Mouse (Mus musculus): ENCODE measurements around the gene Actrt3. TPM values are rescaled to one million over a fixed set of nuclear protein-coding genes. Genes with fewer than 3 reads are reported as not detected.

The Actrt3 gene
- polyA plus RNA-seq, 1 experiment, result not detected

DNA sequence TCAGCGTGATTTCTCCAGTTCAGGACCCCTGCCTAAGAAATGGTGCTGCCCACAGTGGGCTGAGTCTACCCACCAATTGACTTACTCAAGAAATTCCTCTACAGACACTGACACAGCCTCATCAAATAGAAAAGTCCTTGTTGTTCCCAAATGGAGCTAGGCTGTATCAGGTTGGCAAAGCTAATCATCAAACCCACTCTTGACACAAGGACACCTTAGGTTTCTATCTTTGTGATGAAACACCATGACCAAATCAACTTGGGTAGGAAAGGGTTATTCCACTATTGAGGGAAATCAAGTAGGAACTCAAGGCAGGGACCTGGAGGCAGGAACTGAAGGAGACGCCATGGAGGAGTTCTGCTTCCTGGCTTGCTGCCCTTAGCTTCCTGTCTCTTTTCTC is 44.5 kb upstream of the Actrt3 start, which contains the start of gene Lrriq4:
Gene Lrriq4, plus strand, starts transcription at position 301 of the 400 bp plus-strand sequence.
- no peak within 1 kb of the TSS for H3K4me3 ChIP-seq
- peaks cover 10% of the 10 kb centered on the region for H3K27me3 ChIP-seq (ENCODE audit: control insufficient read depth, insufficient read depth, insufficient read length)
- H3K79me2 ChIP-seq (ENCODE audit: control insufficient read depth, insufficient read depth), result no peaks in the 10 kb centered on the region
- no peak within 1 kb of the TSS for H3K4me2 ChIP-seq (ENCODE audit: low read depth)
- H3ac ChIP-seq (ENCODE audit: control insufficient read depth, insufficient read length), result no peak within 1 kb of the TSS
- no peak for TF ChIP-seq MYOG (IDR thresholded peaks at IDR 0.05; ENCODE audit: control insufficient read depth in 1 of 3, insufficient read depth in 1 of 3, insufficient read length in 2 of 3, low read depth in 2 of 3)
- no peak for TF ChIP-seq TCF3 (IDR thresholded peaks at IDR 0.05; ENCODE audit: insufficient read length, low read depth)
- no peak for TF ChIP-seq MYOD1 (IDR thresholded peaks at IDR 0.05; ENCODE audit: control insufficient read depth in 1 of 3, insufficient read length in 2 of 3, low read depth in 2 of 3)
- no peak for TF ChIP-seq REST (IDR thresholded peaks at IDR 0.05; ENCODE audit: insufficient read depth, insufficient read length)
- TF ChIP-seq E2F4 (IDR thresholded peaks at IDR 0.05; ENCODE audit: insufficient read depth), result no peak
- TF ChIP-seq TCF12 (IDR thresholded peaks at IDR 0.05; ENCODE audit: insufficient read depth, poor library complexity, severe bottlenecking), result no peak
- TF ChIP-seq POLR2AphosphoS2 (IDR thresholded peaks at IDR 0.05; ENCODE audit: insufficient read length, low read depth), result no peak
- H3K36me3 ChIP-seq (ENCODE audit: control insufficient read depth, insufficient read depth), result no peaks in the 10 kb centered on the region

DNA sequence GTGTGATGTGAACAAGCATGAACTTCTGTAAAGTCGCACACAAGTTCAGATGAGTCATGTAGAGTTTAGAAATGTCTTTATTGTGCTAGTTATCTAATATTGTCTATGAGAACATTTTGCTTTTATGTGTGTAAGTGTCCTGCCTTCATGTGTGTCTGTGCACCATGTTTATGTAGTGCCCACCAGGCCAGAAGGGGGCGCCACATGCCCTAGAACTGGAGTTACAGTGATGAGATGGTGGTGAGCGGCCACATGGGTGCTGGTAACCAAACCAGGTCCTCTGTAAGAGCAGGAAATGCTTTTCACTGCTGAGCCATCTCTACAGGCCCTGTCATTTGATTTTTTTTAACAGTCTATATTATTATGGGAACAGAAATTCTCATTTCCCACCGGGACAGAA is 35.9 kb upstream of the Actrt3 start:
- Histone ChIP-seq H3K4me3 (no peak overlapping the region), H3ac (ENCODE audit: control insufficient read depth, insufficient read length) (no peak overlapping the region), H3K36me3 (ENCODE audit: control insufficient read depth, insufficient read depth) (no peaks in the 10 kb centered on the region), H3K27me3 (ENCODE audit: control insufficient read depth, insufficient read depth, insufficient read length) (no peaks in the 10 kb centered on the region), H3K79me2 (ENCODE audit: control insufficient read depth, insufficient read depth) (no peaks in the 10 kb centered on the region), H3K4me2 (ENCODE audit: low read depth) (no peak overlapping the region)
- TF ChIP-seq TCF12 (IDR thresholded peaks at IDR 0.05; ENCODE audit: insufficient read depth, poor library complexity, severe bottlenecking) (no peak), SRF (IDR thresholded peaks at IDR 0.05; ENCODE audit: control insufficient read depth, insufficient read length, low read depth) (no peak), REST (IDR thresholded peaks at IDR 0.05; ENCODE audit: insufficient read depth, insufficient read length) (no peak), MAX (IDR thresholded peaks at IDR 0.05; ENCODE audit: low read depth) (no peak), TCF3 (IDR thresholded peaks at IDR 0.05; ENCODE audit: insufficient read length, low read depth) (no peak), MYOD1 (IDR thresholded peaks at IDR 0.05; ENCODE audit: control insufficient read depth in 1 of 3, insufficient read length in 2 of 3, low read depth in 2 of 3) (no peak), E2F4 (IDR thresholded peaks at IDR 0.05; ENCODE audit: insufficient read depth) (no peak), POLR2AphosphoS2 (IDR thresholded peaks at IDR 0.05; ENCODE audit: insufficient read length, low read depth) (no peak), USF1 (IDR thresholded peaks at IDR 0.05; ENCODE audit: low read depth) (no peak), POLR2A (IDR thresholded peaks at IDR 0.05; ENCODE audit: insufficient read length, low read depth) (no peak), CEBPB (IDR thresholded peaks at IDR 0.05; ENCODE audit: insufficient read depth, poor library complexity, severe bottlenecking) (no peak), MYOG (IDR thresholded peaks at IDR 0.05; ENCODE audit: control insufficient read depth in 1 of 3, insufficient read depth in 1 of 3, insufficient read length in 2 of 3, low read depth in 2 of 3) (no peak)

DNA sequence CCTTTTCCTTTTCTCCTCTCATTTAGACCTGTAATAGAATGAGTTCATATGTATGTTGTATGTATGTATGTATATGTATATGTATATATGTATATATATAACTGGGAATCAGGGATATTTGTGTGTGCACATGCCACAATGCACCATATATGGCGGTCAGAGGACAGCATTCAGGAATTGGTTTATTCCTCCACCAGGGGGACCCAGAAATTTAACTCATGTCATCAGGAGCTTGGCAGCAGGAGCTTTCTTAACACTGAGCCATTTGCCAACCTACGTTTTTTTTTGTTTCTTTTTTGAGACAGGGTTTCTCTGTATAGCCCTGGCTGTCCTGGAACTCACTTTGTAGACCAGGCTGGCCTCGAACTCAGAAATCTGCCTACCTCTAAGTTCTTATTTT is 33.9 kb upstream of the Actrt3 start:
- Histone ChIP-seq H3K4me2 (ENCODE audit: low read depth) (no peak overlapping the region), H3K27me3 (ENCODE audit: control insufficient read depth, insufficient read depth, insufficient read length) (no peaks in the 10 kb centered on the region), H3K4me3 (no peak overlapping the region), H3ac (ENCODE audit: control insufficient read depth, insufficient read length) (no peak overlapping the region), H3K79me2 (ENCODE audit: control insufficient read depth, insufficient read depth) (no peaks in the 10 kb centered on the region), H3K36me3 (ENCODE audit: control insufficient read depth, insufficient read depth) (no peaks in the 10 kb centered on the region)
- TF ChIP-seq TCF12 (IDR thresholded peaks at IDR 0.05; ENCODE audit: insufficient read depth, poor library complexity, severe bottlenecking) (no peak), E2F4 (IDR thresholded peaks at IDR 0.05; ENCODE audit: insufficient read depth) (no peak), MAX (IDR thresholded peaks at IDR 0.05; ENCODE audit: low read depth) (no peak), POLR2A (IDR thresholded peaks at IDR 0.05; ENCODE audit: insufficient read length, low read depth) (no peak), USF1 (IDR thresholded peaks at IDR 0.05; ENCODE audit: low read depth) (no peak), REST (IDR thresholded peaks at IDR 0.05; ENCODE audit: insufficient read depth, insufficient read length) (no peak), MYOG (IDR thresholded peaks at IDR 0.05; ENCODE audit: control insufficient read depth in 1 of 3, insufficient read depth in 1 of 3, insufficient read length in 2 of 3, low read depth in 2 of 3) (no peak), SRF (IDR thresholded peaks at IDR 0.05; ENCODE audit: control insufficient read depth, insufficient read length, low read depth) (no peak), POLR2AphosphoS2 (IDR thresholded peaks at IDR 0.05; ENCODE audit: insufficient read length, low read depth) (no peak), CEBPB (IDR thresholded peaks at IDR 0.05; ENCODE audit: insufficient read depth, poor library complexity, severe bottlenecking) (no peak), MYOD1 (IDR thresholded peaks at IDR 0.05; ENCODE audit: control insufficient read depth in 1 of 3, insufficient read length in 2 of 3, low read depth in 2 of 3) (no peak), TCF3 (IDR thresholded peaks at IDR 0.05; ENCODE audit: insufficient read length, low read depth) (no peak)

DNA sequence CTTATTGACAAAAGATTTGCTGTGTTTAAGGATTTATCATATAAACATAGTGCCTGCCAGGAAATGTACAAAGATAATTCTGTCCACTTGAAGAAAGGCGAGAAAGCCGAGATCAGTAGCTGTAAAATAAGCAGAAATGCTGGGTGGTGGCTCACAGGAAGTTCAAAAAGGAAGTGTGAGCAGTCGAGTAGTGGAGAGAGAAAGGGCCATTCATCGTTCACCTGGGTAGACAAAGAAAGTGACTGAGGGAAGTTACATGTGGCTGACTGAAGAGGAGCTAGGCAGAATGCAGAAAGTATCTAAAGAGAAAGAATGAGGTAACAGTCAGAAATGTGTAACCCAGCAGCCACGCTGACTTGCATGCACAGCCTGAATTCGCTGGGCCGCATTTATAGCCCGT is 20.4 kb upstream of the Actrt3 start:
- Histone ChIP-seq H3K27me3 (ENCODE audit: control insufficient read depth, insufficient read depth, insufficient read length) (no peaks in the 10 kb centered on the region), H3K4me2 (ENCODE audit: low read depth) (no peak overlapping the region), H3K4me3 (no peak overlapping the region), H3ac (ENCODE audit: control insufficient read depth, insufficient read length) (no peak overlapping the region), H3K79me2 (ENCODE audit: control insufficient read depth, insufficient read depth) (no peaks in the 10 kb centered on the region), H3K36me3 (ENCODE audit: control insufficient read depth, insufficient read depth) (peaks cover 20% of the 10 kb centered on the region)
- TF ChIP-seq TCF3 (IDR thresholded peaks at IDR 0.05; ENCODE audit: insufficient read length, low read depth) (no peak), MYOD1 (IDR thresholded peaks at IDR 0.05; ENCODE audit: control insufficient read depth in 1 of 3, insufficient read length in 2 of 3, low read depth in 2 of 3) (no peak), REST (IDR thresholded peaks at IDR 0.05; ENCODE audit: insufficient read depth, insufficient read length) (no peak), USF1 (IDR thresholded peaks at IDR 0.05; ENCODE audit: low read depth) (no peak), POLR2A (IDR thresholded peaks at IDR 0.05; ENCODE audit: insufficient read length, low read depth) (no peak), MYOG (IDR thresholded peaks at IDR 0.05; ENCODE audit: control insufficient read depth in 1 of 3, insufficient read depth in 1 of 3, insufficient read length in 2 of 3, low read depth in 2 of 3) (no peak), CEBPB (IDR thresholded peaks at IDR 0.05; ENCODE audit: insufficient read depth, poor library complexity, severe bottlenecking) (no peak), TCF12 (IDR thresholded peaks at IDR 0.05; ENCODE audit: insufficient read depth, poor library complexity, severe bottlenecking) (no peak), POLR2AphosphoS2 (IDR thresholded peaks at IDR 0.05; ENCODE audit: insufficient read length, low read depth) (no peak), E2F4 (IDR thresholded peaks at IDR 0.05; ENCODE audit: insufficient read depth) (no peak), MAX (IDR thresholded peaks at IDR 0.05; ENCODE audit: low read depth) (no peak), SRF (IDR thresholded peaks at IDR 0.05; ENCODE audit: control insufficient read depth, insufficient read length, low read depth) (no peak)
